Mouse (Mus musculus) stomach, postnatal 0 days (tissue): ENCODE results near the gene Naa10.

Source experiments
- CTCF ChIP-seq: IDR thresholded peaks from 2 replicates; pipeline ENCODE4 v1.5.1; 2016; ENCODE audit warnings: antibody characterized with exemption, low read depth, mild to moderate bottlenecking, moderate library complexity
- EP300 ChIP-seq: optimal IDR thresholded peaks from 2 replicates; pipeline ENCODE3; 2016; ENCODE audit warnings: antibody characterized with exemption

DNA sequence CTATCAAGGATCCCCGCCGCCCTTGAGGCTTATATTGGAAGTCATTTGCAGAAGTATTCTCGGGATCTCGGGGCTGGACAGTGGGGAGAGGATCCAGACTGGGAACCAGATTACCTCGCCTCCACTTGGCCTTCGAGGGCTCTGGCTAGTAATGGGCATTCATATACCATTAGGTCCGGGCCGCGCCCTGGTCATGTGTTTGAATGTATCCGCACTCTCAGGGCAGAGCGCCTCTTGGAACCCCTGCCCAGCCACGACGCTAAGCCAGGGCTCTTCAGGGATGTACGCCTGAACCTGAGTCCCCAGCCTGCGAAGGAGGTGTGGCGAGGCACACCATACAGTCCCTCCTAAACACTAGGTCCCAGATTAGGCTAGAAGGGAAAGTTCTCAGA lies 40.7 kb downstream of the Naa10 start:
- TF ChIP-seq CTCF (no peak), EP300 (no peak)
